9 mouse cellular contexts compared by ENCODE assay signal in the genomic region with DNA sequence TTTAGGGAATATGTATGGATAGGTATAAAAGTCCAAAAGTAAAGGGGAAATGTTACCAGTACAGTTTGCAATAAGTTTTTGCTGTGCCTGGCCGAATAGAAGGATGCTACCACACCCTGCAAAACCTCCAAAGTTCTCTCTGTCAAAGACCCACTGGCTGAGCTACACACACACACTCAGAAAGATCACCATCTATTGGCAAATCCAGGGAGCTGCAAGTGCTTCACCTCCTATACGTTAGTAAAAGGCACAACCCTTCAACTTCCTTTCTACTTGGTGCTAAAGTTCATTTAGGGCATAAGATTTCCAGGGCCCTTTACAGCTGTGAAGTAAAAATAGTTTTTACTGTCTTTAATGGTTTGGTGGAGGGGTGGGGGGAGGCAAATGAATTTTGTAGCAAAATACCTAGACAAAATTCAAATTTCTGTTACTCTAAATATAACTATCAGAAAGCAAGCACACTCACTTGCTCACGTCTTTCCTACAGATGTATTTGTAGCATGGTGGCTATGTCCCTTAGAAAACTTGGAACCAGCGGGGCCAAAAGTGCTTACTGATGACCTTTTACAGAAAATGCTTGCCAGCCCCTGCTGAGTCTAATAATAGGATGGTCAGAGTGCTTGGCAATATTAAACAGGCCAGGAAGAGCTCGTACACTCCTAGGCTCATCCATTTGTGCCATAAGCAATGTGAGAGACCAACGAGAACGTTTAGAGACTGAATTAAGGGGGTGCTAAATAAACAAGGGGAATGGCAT. TPM values are rescaled to one million over a fixed set of nuclear protein-coding genes. Genes with fewer than 3 reads are reported as not detected.
DNase-seq lines count a peak whose midpoint lies in the region; ATAC-seq lines count a peak whose summit lies in the region.
"Had no signal": no experiment of that assay in that cellular context is flagged by ENCODE, and none has a peak within 500 bp of the region (broad histone marks: within the 10 kb centered on the region; RNA-seq: fewer than 3 reads in every experiment).

No protein-coding gene starts in this region.

- H3K9ac ChIP-seq in neural tube, embryonic 15.5 days (replicated peaks): no peak overlapping the region

- 65% methylated on average over 7 of the region's 7 CpGs for WGBS in neural tube, embryonic 15.5 days

- no peaks in the 10 kb centered on the region for H3K9me3 ChIP-seq in neural tube, embryonic 15.5 days (replicated peaks)

- intact Hi-C loops in gastrocnemius, postnatal 36 days (cut with DNase I): no loop called here

- peak; percentile 73 for DNase-seq in gastrocnemius, adult 18-20 months (ENCODE audit: low spot score)
- DNase-seq in gastrocnemius, postnatal 36 days: no peak
- DNase-seq in A20 (ENCODE audit: low read depth, low spot score): peak; percentile 38
- DNase-seq in c-Kit-positive CD71-negative TER-119-negative erythroid progenitor cells, embryonic 14.5 days (ENCODE audit: low read depth): peak; percentile 29
- DNase-seq in kidney, postnatal 10 days: peak; percentile 26
- no peak for DNase-seq in frontal cortex, postnatal 10 days (ENCODE audit: low spot score in 2 of 2)
- no peak for DNase-seq in ovary, postnatal 36 days (ENCODE audit: low spot score)

- no peaks in the 10 kb centered on the region for H3K27me3 ChIP-seq in neural tube, embryonic 15.5 days (replicated peaks)

- no peak overlapping the region for H3K4me3 ChIP-seq in neural tube, embryonic 15.5 days (replicated peaks)

- no peak overlapping the region for H3K27ac ChIP-seq in neural tube, embryonic 15.5 days (replicated peaks)

- no peaks in the 10 kb centered on the region for H3K36me3 ChIP-seq in neural tube, embryonic 15.5 days

- no peak for ATAC-seq in neural tube, embryonic 15.5 days (ENCODE audit: low FRiP score)

- H3K4me1 ChIP-seq in neural tube, embryonic 15.5 days: peaks cover 15% of the 10 kb centered on the region

- H3K4me2 ChIP-seq in neural tube, embryonic 15.5 days: no peak overlapping the region

RNA-seq across cellular contexts. Expression of gene Krcc1, which starts 2.4 kb away (rescaled TPM):
- 10 to 100 TPM; 26.4 to 36.1 TPM for total RNA-seq in gastrocnemius, adult 18-20 months (2021)
- total RNA-seq in gastrocnemius, postnatal 36 days (2021): 10 to 100 TPM; 22.9 to 24.8 TPM
- polyA plus RNA-seq in neural tube, embryonic 15.5 days (2015; fragmentation: Nextera tagmentation; extraction: Ambion mirVana): 17.2 and 26.2 TPM in 2 replicates

RNA-seq across cellular contexts. Expression of gene Smyd1, which starts 52.9 kb away (rescaled TPM):
- 100 to 1,000 TPM; 308 to 323 TPM for total RNA-seq in gastrocnemius, adult 18-20 months (2021)
- 100 to 1,000 TPM; 336 to 365 TPM for total RNA-seq in gastrocnemius, postnatal 36 days (2021)
- polyA plus RNA-seq in neural tube, embryonic 15.5 days (2015; fragmentation: Nextera tagmentation; extraction: Ambion mirVana): 0.80 and 1.4 TPM in 2 replicates

RNA-seq across cellular contexts. Expression of gene Cd8b1, which starts 53.5 kb away (rescaled TPM):
- total RNA-seq in gastrocnemius, adult 18-20 months (2021): not detected
- total RNA-seq in gastrocnemius, postnatal 36 days (2021): 1 to 10 TPM in 1 of 2 experiments, not detected in 1; 2.3 TPM
- polyA plus RNA-seq in neural tube, embryonic 15.5 days (2015; fragmentation: Nextera tagmentation; extraction: Ambion mirVana): 1.9 TPM in 1 of 2 replicates, not detected in the other
- total RNA-seq: layer of hippocampus, postnatal 14 days had no signal

Comparison
In these comparisons a context has a peak if more than half of its experiments do, and no peak if none do; other contexts are left out.
1. DNase-seq: peak in gastrocnemius, adult 18-20 months (single experiment), A20 (single experiment), c-Kit-positive CD71-negative TER-119-negative erythroid progenitor cells, embryonic 14.5 days (single experiment) and kidney, postnatal 10 days (single experiment); none in gastrocnemius, postnatal 36 days (0 of 2), frontal cortex, postnatal 10 days (0 of 2) and ovary, postnatal 36 days (single experiment).